Mouse (Mus musculus): ENCODE data around the gene Lcmt1.

DNA sequence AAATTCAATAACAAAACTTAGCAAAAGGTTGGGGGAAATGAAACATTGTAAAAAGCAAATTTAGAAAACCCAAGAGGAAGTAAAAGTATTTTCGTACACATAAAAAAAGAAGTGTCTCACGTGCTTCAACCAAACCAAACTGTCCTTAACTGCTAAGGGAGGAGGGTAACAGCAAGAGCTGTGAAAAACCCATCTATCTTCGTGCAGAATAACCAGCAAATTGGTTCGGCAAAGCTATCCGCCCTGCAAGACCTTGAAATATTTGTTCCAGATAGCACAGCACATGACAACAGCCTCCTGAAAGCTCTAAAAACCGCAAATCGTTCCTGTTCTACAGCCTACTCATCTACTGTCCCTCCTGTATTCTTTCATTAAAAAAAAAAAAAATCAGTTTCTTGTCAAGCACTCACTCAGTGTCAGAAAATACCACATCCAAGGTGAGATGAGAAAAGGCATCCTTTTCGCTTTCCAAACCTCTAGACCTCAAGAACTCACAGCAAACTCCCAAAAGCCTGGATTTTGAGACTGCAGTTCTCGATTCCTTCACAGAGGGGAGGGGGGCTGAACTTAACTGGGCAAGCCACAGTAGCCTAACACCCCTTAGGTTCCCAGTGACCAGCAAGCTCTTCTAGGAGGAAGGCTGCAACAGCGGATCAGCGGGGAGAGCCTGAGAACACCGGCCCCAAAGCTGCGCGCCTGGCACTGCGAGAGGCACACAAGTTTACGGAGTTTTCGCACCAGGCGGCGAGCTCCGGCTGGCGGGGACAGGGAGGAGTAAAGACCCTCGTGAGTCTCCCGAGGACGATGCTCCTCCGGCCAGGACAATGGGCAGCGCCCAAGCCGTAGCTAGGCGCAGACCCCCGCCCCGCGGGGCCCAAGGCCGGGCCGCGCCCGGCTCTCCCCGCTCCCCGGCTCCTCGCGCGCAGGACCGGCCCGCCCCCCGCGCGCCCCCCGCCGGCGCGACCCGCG lies 522 bp upstream of the Lcmt1 start:
- TF ChIP-seq EP300 (optimal IDR thresholded peaks at IDR 0.05) (no peak), CTCF (IDR thresholded peaks at IDR 0.05; ENCODE audit: low read depth) (peak; percentile 22)

Data from stomach, postnatal 0 days (tissue).